Mouse (Mus musculus) embryonic fibroblast, embryonic 13.5 days (primary cell): ENCODE measurements at regions not wholly inside any gene's neighbourhood (a gene's known extent, or its start where the extent isn't known, plus 50 kb on each side); places are given as distances from the start of the nearest gene placed in this dataset.

Experiments
- H3K27ac ChIP-seq: 2 replicates; pipeline ENCODE4 v1.5.1; 2012; ENCODE audit warnings: low read length, control low read depth, inconsistent platforms; ENCODE audit not compliant: insufficient read depth
- H3K4me1 ChIP-seq: 2 replicates; pipeline ENCODE4 v1.6.1; 2011; ENCODE audit warnings: low read length; ENCODE audit not compliant: control insufficient read depth, insufficient read depth
- H3K4me3 ChIP-seq: 2 replicates; pipeline ENCODE4 v1.5.1; 2011; ENCODE audit warnings: mild to moderate bottlenecking, control low read depth, low read length; ENCODE audit not compliant: insufficient read depth
- CTCF ChIP-seq: IDR thresholded peaks from 2 replicates; pipeline ENCODE4 v1.5.1; 2011; ENCODE audit warnings: mild to moderate bottlenecking, control low read depth, low read length, moderate library complexity, borderline replicate concordance; ENCODE audit not compliant: insufficient read depth
- POLR2A ChIP-seq: IDR thresholded peaks from 2 replicates; pipeline ENCODE4 v1.6.1; 2011; ENCODE audit warnings: low read depth, mild to moderate bottlenecking, control low read depth, low read length, moderate library complexity

- Histone ChIP-seq H3K4me3 (no peak overlapping the region), H3K27ac (no peak overlapping the region), H3K4me1 (no peaks in the 10 kb centered on the region)
- TF ChIP-seq CTCF (no peak), POLR2A (no peak)
Measured at GRCm38 (mm10) chr4:9161068-9161813, 922.4 kb upstream of the Car8 start.

DNA sequence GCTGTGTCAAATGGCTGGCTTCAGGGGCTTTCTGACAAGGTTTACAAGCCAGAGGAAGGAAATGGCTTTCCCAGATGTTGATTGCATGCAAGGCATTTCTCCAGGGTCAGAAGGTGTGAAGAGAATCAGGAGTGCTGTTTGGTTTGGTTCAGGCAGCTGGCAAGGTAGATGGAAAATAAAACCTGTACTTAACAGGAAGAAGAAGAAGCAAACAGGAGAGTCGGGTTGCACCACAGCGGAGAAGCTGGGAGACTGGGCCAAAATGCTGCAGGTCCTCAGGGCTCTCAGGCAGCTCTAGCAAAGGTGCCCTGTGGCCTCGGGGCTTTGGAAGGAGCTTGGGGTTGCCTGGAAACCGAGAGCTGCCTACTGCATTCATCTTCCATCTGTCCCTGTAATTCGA lies 908.9 kb upstream of the Car8 start:
- TF ChIP-seq POLR2A (no peak), CTCF (no peak)
- H3K4me1 ChIP-seq: no peaks in the 10 kb centered on the region
- H3K4me3 ChIP-seq: no peak overlapping the region
- no peak overlapping the region for H3K27ac ChIP-seq

- TF ChIP-seq CTCF (no peak), POLR2A (no peak)
- Histone ChIP-seq H3K4me1 (no peaks in the 10 kb centered on the region), H3K27ac (no peak overlapping the region), H3K4me3 (no peak overlapping the region)
Measured at GRCm38 (mm10) chr4:9144226-9145215, 905.7 kb upstream of the Car8 start.

DNA sequence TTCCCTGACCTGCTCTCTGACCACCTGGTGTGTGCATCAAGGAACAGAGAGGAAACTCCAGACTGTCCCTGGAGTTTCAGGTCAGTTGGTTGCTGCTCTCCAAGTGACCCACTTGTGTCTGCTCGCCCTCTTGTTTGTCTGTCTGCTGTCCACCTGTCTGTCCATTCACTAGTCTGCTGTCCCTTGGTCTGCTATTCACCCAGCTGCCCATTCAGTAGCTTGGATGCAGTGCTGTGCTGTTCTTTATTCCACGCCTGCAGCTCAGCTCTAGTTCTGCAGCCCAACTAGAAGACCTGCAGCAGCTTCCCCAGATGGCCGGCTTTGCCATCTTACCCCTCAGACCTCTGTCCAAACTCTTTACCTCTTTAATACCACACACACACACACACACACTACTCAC lies 904.2 kb upstream of the Car8 start:
- TF ChIP-seq CTCF: no peak
- TF ChIP-seq POLR2A: no peak
- Histone ChIP-seq H3K4me1 (no peaks in the 10 kb centered on the region), H3K4me3 (no peak overlapping the region), H3K27ac (no peak overlapping the region)

DNA sequence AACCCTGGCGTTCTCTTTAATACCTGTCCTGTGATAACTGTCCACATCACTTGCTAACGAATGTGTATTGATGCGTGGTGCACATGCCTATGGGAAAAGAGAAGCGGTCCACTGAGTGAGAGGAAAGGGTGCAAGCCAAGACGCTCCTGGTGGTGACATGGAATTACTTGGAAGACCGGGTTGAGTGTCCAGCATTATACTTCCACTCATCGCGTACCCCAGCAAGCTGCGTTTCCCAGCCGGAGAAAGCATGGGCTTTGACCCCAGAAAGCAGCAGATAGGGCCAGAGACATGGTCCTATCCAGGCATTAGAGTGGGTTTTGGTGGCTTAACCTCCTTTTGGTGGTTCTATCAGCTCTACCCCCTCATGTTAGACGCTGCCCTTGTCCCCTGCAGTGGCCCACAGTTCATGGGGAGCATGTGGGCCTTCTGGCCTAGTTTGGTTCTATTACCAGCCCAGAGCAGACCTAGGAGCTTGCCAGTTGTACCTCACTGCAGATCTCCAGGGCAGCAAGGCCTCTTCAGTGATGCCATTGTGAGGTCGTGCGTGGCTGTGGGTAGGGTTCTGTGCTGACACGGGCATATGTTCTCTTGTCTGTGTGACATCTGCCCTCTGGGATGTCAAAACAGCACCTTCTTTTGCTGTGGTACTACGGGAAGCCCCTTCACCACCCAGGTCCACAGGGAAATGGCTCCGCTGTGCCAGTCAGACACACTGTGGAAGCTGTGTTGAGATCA lies 903.3 kb upstream of the Car8 start:
- no peaks in the 10 kb centered on the region for H3K4me1 ChIP-seq
- H3K4me3 ChIP-seq: no peak overlapping the region
- H3K27ac ChIP-seq: no peak overlapping the region
- TF ChIP-seq POLR2A (no peak), CTCF (no peak)

DNA sequence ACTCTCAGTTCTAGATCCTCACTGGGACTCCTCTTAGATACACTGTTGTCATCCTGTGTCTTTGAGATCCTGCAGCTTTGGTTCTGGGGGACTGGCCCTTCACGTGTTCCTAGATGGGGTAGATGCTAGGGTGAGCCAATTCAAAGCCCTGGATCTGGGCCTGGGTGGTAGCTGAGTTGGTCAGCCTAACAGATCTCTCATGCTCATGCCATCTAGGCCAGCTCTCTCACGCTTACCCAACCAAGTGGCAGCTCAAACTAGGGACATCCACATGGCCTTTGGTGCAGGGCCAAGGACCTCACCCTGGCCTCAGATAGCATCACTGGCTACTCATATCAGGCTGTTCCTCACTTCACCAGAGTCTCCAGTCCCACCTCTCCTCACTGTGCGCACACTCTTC lies 901.9 kb upstream of the Car8 start:
- no peaks in the 10 kb centered on the region for H3K4me1 ChIP-seq
- H3K27ac ChIP-seq: no peak overlapping the region
- no peak for TF ChIP-seq CTCF
- no peak for TF ChIP-seq POLR2A
- no peak overlapping the region for H3K4me3 ChIP-seq

- TF ChIP-seq POLR2A (no peak), CTCF (no peak)
Measured at GRCm38 (mm10) chr4:9136657-9137056, 897.8 kb upstream of the Car8 start.

DNA sequence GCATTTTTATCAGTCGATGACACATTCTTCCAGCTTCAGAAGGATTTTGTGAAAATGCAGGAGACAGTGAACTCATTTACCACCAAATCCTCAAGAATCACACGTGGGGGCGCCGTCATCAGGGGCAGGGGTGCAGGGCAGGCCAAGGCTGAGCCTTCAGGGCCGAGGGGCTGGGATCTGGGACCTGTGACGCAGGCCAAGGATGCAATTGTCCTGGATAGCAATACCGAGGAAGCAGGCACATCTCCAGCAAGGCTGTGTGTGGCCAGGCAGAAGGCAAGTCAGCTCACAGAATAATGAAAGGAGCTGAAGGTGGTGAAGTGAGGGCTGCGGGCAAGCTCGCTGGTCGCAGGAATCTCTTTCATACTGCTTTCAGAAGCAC lies 897.3 kb upstream of the Car8 start:
- Histone ChIP-seq H3K27ac (no peak overlapping the region), H3K4me1 (peaks cover 8% of the 10 kb centered on the region), H3K4me3 (no peak overlapping the region)
- TF ChIP-seq POLR2A: no peak
- no peak for TF ChIP-seq CTCF

More at GRCm38 (mm10) chr4:9136657-9137056, 897.8 kb upstream of the Car8 start:
- Histone ChIP-seq H3K4me3 (no peak overlapping the region), H3K27ac (no peak overlapping the region), H3K4me1 (peaks cover 8% of the 10 kb centered on the region)

GRCm38 (mm10) chr4:9135481-9136187 lies 896.8 kb upstream of the Car8 start:
- Histone ChIP-seq H3K27ac (no peak overlapping the region), H3K4me1 (peaks cover 8% of the 10 kb centered on the region), H3K4me3 (no peak overlapping the region)
- peak; percentile 84; the same call in 1 of the 2 replicates for TF ChIP-seq CTCF
- no peak for TF ChIP-seq POLR2A
